Mouse (Mus musculus) embryonic facial prominence, embryonic 14.5 days (tissue): ENCODE measurements around the gene Tax1bp1. TPM values are rescaled to one million over a fixed set of nuclear protein-coding genes. Genes with fewer than 3 reads are reported as not detected.

Experiments used
- ATAC-seq: fragments of 200-750 bp; cut with Nextera tagmentation; 2 replicates; pipeline ENCODE4 v1.8.0; 2017; ENCODE audit warnings: low read depth, moderate number of reproducible peaks, moderate TSS enrichment
- DNase-seq: peaks from one replicate; pipeline ENCODE4 v3.0.0-alpha.2; 2015; ENCODE audit warnings: low spot score
- H3K27ac ChIP-seq: fragments of 300-500 bp; sonication (generic); replicated peaks from 2 replicates; pipeline ENCODE4 v1.5.1; 2014; ENCODE audit warnings: low read depth, mild to moderate bottlenecking, low read length, moderate library complexity
- H3K27me3 ChIP-seq: fragments of 300-500 bp; sonication (generic); replicated peaks from 2 replicates; pipeline ENCODE4 v1.6.1; 2014; ENCODE audit warnings: low read length; ENCODE audit not compliant: control insufficient read depth, insufficient read depth
- H3K36me3 ChIP-seq: fragments of 300-500 bp; sonication (generic); 2 replicates; pipeline ENCODE4 v1.6.1; 2014; ENCODE audit warnings: low read length, mixed read lengths; ENCODE audit not compliant: control insufficient read depth, insufficient read depth
- H3K4me1 ChIP-seq: fragments of 300-500 bp; sonication (generic); 2 replicates; pipeline ENCODE4 v1.6.1; 2014; ENCODE audit warnings: antibody characterized with exemption, low read length; ENCODE audit not compliant: control insufficient read depth, insufficient read depth
- H3K4me2 ChIP-seq: fragments of 300-500 bp; sonication (generic); 2 replicates; pipeline ENCODE4 v1.6.1; 2014; ENCODE audit warnings: low read depth, mild to moderate bottlenecking, low read length, moderate library complexity, mixed read lengths
- H3K4me3 ChIP-seq: fragments of 300-500 bp; sonication (generic); 2 replicates; pipeline ENCODE4 v1.5.1; 2014; ENCODE audit warnings: low read depth, mild to moderate bottlenecking, low read length
- H3K9ac ChIP-seq: fragments of 300-500 bp; sonication (generic); 2 replicates; pipeline ENCODE4 v1.6.1; 2014; ENCODE audit warnings: low read depth, mild to moderate bottlenecking, low read length, moderate library complexity, mixed read lengths
- H3K9me3 ChIP-seq: fragments of 300-500 bp; sonication (generic); 2 replicates; pipeline ENCODE4 v1.6.1; 2016; ENCODE audit warnings: low read length; ENCODE audit not compliant: control insufficient read depth
- WGBS: fragments of 180-500 bp; shearing (Covaris S2); extraction: QIAGEN DNeasy Blood & Tissue Kit; methylation state at CpG from one replicate; pipeline ENCODE4 v1.1.7; 2014; 5-methylcytosine and 5-hydroxymethylcytosine counted together
- polyA plus RNA-seq: library from polyadenylated mRNA; unstranded; fragments of >200 nt; fragmentation: Nextera tagmentation; extraction: Ambion mirVana; gene quantifications from 2 replicates; pipeline ENCODE4 v1.2.1, GENCODE M21; 2014

Gene Tax1bp1
- polyA plus RNA-seq, 1 experiment from 2014 or later = 141 TPM

DNA sequence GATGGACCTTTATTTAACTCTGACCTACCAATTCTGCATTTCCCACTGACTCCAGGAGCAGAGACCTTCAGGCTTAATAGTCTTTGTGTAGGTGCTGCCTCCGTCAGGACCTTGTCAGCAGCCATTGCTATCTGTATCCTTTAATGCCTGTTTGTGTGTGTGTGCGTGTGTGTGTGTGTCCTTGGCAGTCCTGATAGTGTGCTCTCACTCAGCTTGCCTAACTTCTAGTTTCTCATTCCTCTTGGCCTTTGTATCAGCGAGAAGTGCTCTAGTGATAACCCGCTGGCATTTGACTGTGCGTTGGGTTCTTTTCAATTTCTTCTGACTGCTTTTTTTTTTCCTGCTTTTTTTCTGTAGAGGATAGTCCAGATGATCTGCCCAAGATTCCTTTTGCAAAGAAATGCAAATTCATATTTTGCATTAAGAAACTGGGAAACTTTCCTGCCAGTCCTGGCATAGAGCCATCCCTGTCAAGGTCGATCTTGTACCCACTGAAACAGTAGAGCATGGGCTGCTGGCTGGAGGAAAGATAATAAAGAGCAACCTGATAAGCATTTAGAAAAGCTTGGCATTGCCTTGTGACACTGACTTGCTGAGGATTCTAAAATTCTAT is 21.0 kb upstream of the Tax1bp1 start:
- H3K4me2 ChIP-seq = no peak overlapping the region
- ATAC-seq = no peak
- WGBS = 82% methylated on average over 6 of the region's 6 CpGs

DNA sequence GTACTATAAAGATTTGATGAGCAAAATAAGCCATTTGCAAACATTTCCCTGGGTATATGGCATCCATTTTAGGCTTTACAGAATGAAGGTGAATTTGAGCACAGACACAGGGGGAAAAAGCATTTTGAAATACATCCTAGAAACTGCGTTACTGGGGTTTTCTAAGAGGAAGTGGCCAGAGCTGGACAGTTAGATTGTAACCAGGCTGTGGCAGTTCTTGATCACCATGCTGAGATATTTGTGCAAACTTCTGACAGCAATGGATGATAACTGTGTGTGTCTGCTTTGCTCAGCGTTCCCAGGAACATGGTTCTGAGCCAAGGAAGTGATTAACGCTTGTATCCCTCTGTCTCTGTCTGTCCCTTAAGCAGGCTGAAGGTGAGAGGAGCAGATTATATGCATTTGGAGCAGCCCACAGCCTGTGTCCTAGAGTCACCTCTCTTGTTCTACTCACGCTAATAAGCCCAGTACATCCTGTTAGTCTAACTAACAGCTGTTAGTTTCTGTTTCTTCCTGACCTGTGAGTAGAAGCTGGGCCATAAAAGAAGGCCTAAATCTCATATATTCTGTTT is 15.5 kb upstream of the Tax1bp1 start:
- Histone ChIP-seq H3K4me2 (no peak overlapping the region), H3K27ac (no peak overlapping the region), H3K9ac (no peak overlapping the region), H3K4me1 (no peaks in the 10 kb centered on the region), H3K36me3 (no peaks in the 10 kb centered on the region), H3K9me3 (no peaks in the 10 kb centered on the region), H3K27me3 (no peaks in the 10 kb centered on the region), H3K4me3 (no peak overlapping the region)
- ATAC-seq = no peak
- no peak for DNase-seq
- 46% methylated on average over 4 of the region's 4 CpGs for WGBS

More for the DNA sequence above, 21.0 kb upstream of the Tax1bp1 start:
- H3K4me3 ChIP-seq = no peak overlapping the region
- H3K36me3 ChIP-seq = no peaks in the 10 kb centered on the region
- no peak for DNase-seq
- no peaks in the 10 kb centered on the region for H3K27me3 ChIP-seq
- H3K9me3 ChIP-seq = no peaks in the 10 kb centered on the region
- no peaks in the 10 kb centered on the region for H3K4me1 ChIP-seq
- H3K27ac ChIP-seq = no peak overlapping the region
- H3K9ac ChIP-seq = no peak overlapping the region

DNA sequence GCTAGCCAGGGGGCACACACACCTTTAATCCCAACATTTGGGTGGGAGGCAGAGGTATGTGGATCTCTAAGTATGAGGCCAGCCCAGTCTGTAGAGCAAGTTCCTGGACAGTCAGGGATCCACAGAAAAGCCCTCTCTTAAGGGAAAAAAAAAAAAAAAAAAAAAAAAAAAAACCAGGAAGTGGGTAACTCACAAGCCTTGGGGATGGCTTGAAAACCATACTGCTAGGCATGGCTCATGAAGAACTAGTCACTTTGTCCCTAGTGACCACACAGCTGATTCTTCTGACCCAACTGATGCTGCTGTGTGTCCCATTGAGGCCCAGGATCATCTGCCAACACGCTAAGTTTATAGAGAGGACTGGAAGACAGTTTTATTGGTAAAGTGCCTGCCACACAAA is 14.5 kb upstream of the Tax1bp1 start:
- no peak overlapping the region for H3K4me2 ChIP-seq
- no peaks in the 10 kb centered on the region for H3K36me3 ChIP-seq
- no peak for ATAC-seq
- 73% methylated on average over 1 of the region's 1 CpGs for WGBS
- DNase-seq = no peak
- H3K4me3 ChIP-seq = no peak overlapping the region
- no peak overlapping the region for H3K27ac ChIP-seq
- H3K27me3 ChIP-seq = no peaks in the 10 kb centered on the region
- H3K4me1 ChIP-seq = no peaks in the 10 kb centered on the region
- no peak overlapping the region for H3K9ac ChIP-seq
- H3K9me3 ChIP-seq = no peaks in the 10 kb centered on the region

DNA sequence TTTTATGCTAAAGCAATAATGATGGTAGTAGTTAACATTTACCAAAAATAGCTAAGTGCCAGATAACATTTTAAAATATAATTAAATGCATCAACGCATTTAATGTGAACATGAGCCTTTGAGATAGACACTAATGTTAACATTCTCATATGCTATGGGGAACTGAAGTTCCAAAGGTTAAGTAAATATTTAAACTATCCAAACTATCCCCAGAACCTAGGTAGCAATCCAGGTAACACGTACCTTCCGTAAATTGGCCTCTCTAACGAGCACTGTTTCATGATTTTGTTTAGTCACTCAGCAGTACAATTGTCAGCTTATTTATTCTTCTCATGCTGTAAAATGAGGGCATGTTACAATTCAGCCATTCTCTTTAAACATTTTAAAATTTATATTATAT is 13.6 kb upstream of the Tax1bp1 start:
- no peaks in the 10 kb centered on the region for H3K4me1 ChIP-seq
- H3K4me2 ChIP-seq = no peak overlapping the region
- WGBS = 88% methylated on average over 4 of the region's 4 CpGs
- H3K4me3 ChIP-seq = no peak overlapping the region
- ATAC-seq (no peak), DNase-seq (no peak)
- H3K9me3 ChIP-seq = no peaks in the 10 kb centered on the region
- no peaks in the 10 kb centered on the region for H3K36me3 ChIP-seq
- no peak overlapping the region for H3K27ac ChIP-seq
- no peaks in the 10 kb centered on the region for H3K27me3 ChIP-seq
- H3K9ac ChIP-seq = no peak overlapping the region

DNA sequence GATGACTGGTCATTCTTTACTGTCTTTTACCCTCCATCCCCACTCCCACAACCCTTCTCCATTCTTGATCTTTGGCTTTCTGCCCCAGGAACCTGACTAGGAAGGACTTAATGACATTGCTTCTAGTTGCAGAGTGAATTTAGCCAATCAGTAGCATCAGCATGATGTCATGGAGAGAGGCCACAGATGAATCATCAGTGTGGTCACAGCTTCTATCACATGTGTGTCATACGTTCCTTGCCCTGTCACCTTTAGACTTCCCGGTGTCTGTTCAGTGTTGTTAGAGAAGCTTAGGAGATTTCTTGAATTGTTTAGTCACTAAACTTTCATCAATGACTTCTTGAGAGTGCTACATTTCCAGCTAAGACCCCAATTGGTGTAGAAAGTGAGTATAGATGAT is 10.3 kb upstream of the Tax1bp1 start:
- 87% methylated on average over 2 of the region's 2 CpGs for whole genome bisulfite sequencing
- ATAC-seq = no peak
- Histone ChIP-seq H3K36me3 (no peaks in the 10 kb centered on the region), H3K9me3 (no peaks in the 10 kb centered on the region), H3K4me1 (no peaks in the 10 kb centered on the region), H3K4me3 (no peak overlapping the region), H3K9ac (no peak overlapping the region), H3K4me2 (no peak overlapping the region), H3K27ac (no peak overlapping the region), H3K27me3 (no peaks in the 10 kb centered on the region)
- DNase-seq = no peak

DNA sequence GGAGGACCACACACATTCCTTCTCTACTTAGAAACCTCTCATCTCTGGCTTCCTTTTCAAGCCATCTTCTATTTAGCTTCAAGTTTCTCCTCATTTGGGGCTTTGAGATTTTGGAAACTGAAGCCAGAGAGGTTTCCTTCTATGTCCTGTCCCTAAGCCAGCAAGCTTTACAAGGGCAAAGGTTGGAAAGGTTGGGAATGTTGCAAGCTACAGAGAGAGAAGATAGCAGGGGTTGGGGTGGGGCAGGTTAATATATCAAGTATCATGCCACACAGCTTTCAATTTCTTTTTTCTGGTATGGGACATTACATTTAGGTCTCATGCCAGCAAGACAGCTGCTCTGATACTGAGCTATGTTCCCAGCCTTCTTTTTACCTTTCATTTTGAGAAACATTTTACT is 8.2 kb upstream of the Tax1bp1 start:
- DNase-seq = no peak
- Histone ChIP-seq H3K27ac (no peak overlapping the region), H3K4me1 (no peaks in the 10 kb centered on the region), H3K27me3 (no peaks in the 10 kb centered on the region), H3K36me3 (no peaks in the 10 kb centered on the region), H3K4me3 (no peak overlapping the region), H3K9ac (no peak overlapping the region), H3K4me2 (no peak overlapping the region), H3K9me3 (no peaks in the 10 kb centered on the region)
- no peak for ATAC-seq

DNA sequence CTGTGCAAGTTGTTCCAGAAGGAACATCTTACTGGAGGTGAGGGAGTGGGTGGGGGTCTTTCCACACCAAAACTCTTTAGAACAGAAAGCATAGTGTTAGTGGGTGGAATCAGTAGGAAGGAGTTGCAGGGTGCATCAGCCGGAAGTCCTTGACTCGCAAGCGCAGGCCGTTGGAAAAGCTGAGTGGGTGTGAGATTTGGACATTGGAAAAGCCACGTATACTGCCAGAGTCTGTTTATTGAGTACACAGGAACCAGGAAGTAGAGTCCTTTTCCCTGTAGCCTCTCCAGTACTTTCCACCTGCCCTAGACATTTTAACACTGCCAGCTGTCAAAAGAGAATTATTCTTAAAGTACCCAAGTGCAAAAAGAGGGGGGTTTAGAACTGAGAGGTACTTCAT is 5.7 kb upstream of the Tax1bp1 start:
- 87% methylated on average over 5 of the region's 5 CpGs for WGBS

DNA sequence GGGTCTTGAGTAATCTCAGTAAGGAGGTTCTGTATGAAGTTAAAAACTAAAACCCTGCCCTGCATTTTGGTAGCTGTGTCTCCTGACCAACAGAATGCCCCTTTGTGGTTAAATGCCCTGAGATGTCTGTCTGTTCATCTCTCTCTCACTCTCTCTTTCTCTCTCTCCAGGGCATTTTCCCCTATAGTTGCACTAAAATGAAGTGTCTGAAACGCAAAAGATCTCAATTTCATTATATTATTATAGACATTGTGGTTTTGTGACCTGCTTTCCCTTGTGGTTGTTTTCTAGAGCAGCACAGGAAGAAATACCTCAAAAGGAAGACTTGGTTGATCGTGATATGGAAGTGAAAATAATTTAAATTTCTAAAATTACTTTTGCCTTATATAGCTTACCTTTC is 966 bp upstream of the Tax1bp1 start:
- H3K9ac ChIP-seq = no peak overlapping the region
- no peaks in the 10 kb centered on the region for H3K9me3 ChIP-seq
- peaks cover 8% of the 10 kb centered on the region for H3K4me1 ChIP-seq
- H3K36me3 ChIP-seq = no peaks in the 10 kb centered on the region
- H3K27me3 ChIP-seq = no peaks in the 10 kb centered on the region
- no peak overlapping the region for H3K4me3 ChIP-seq
- H3K27ac ChIP-seq = no peak overlapping the region
- DNase-seq (no peak), ATAC-seq (no peak)
- H3K4me2 ChIP-seq = no peak overlapping the region
- 83% methylated on average over 2 of the region's 2 CpGs for WGBS

More for the DNA sequence above, 5.7 kb upstream of the Tax1bp1 start:
- H3K9me3 ChIP-seq = no peaks in the 10 kb centered on the region
- H3K9ac ChIP-seq = no peak overlapping the region
- DNase-seq = no peak
- no peak overlapping the region for H3K27ac ChIP-seq
- H3K4me3 ChIP-seq = no peak overlapping the region
- H3K4me2 ChIP-seq = no peak overlapping the region
- no peaks in the 10 kb centered on the region for H3K4me1 ChIP-seq
- no peak for ATAC-seq
- H3K27me3 ChIP-seq = no peaks in the 10 kb centered on the region
- no peaks in the 10 kb centered on the region for H3K36me3 ChIP-seq

DNA sequence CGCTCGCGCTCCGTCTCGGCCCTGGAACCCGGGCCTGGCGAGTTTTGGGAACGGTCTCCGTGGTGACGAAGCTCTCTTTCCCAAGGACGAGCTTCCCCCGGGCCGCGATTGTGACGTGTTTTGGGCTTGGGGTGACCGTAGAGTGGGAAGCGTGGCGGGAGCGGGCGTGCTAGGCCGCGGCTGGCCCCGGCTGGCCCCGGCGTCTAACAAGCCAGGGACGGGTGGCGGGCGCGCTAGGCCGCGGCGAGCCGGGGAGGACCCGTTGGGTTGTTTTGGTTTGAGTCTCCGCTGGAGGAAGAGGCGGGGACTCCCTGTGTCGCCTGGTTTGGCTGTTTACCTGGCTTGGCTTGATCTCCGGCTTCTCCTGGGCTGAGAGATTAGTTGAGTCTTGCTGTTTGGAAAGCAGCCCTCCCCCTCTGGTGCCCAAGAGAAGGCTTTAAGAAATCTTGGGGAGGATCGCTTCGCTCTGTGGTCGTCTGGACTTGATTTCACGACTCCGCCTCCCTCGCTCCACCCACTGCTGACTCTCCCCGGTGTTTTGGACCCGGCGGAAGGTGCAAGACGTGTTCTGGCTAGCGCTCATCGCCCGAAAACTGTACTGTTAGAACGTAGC is 474 bp downstream of the Tax1bp1 start:
- no peaks in the 10 kb centered on the region for H3K36me3 ChIP-seq
- peak overlapping the region; percentile 70 for H3K4me2 ChIP-seq
- peak; percentile 86 for ATAC-seq
- no peaks in the 10 kb centered on the region for H3K9me3 ChIP-seq
- WGBS = 0% methylated on average over 33 of the region's 52 CpGs
- H3K9ac ChIP-seq = peak overlapping the region; percentile 96
- H3K27ac ChIP-seq = peak overlapping the region; percentile 97
- H3K27me3 ChIP-seq = no peaks in the 10 kb centered on the region
- peaks cover 10% of the 10 kb centered on the region for H3K4me1 ChIP-seq
- peak overlapping the region; percentile 100 for H3K4me3 ChIP-seq
- peak; percentile 89 for DNase-seq
